Mouse (Mus musculus): Measurements from ENCODE around the gene Commd7.
A peak's percentile ranks its signal among the peaks of the same experiment; 100 is the strongest.

Commd7 gene

DNA sequence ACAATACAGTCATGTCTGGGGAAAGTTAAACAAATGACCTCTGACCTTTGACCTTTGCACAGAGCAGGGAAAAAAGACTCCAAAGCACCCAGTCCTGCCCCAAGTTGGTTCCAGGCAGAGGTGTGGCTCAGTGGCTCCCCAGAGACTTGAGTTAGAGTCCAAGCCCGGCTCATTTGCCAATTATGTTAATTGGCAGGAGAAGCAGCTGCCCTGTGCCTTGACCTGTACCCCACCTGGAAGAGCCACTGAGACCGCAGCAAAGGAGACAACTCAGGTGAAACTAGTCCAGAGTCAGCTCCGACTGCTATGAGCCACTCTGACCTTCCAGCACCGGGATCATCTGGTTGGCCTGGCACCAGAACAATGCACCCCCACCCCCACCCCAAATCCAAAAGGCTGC lies 48.2 kb downstream of the Commd7 start:
- no peak for DNase-seq

DNA sequence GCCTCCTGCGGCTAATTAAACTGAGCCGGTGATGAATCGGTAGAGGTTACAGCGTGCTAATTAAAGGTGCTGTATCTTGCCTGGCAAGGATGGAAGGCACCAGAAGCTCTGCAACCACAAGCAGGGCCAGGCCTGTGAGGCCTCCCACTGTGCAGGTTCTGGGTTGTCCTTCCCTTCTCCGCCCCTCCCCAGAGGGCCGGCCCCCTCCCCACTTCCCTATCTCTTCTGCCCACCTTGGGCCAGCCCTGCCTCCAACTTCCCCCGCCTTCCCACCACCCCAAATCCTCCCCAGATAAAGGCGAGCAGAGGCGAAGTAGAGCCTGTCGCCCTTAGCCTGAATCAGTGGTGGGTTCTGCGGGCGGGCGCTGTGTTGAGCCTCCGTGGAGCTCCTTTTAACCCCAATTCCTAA lies 48.9 kb downstream of the Commd7 start:
- DNase-seq: peak; percentile 34

DNA sequence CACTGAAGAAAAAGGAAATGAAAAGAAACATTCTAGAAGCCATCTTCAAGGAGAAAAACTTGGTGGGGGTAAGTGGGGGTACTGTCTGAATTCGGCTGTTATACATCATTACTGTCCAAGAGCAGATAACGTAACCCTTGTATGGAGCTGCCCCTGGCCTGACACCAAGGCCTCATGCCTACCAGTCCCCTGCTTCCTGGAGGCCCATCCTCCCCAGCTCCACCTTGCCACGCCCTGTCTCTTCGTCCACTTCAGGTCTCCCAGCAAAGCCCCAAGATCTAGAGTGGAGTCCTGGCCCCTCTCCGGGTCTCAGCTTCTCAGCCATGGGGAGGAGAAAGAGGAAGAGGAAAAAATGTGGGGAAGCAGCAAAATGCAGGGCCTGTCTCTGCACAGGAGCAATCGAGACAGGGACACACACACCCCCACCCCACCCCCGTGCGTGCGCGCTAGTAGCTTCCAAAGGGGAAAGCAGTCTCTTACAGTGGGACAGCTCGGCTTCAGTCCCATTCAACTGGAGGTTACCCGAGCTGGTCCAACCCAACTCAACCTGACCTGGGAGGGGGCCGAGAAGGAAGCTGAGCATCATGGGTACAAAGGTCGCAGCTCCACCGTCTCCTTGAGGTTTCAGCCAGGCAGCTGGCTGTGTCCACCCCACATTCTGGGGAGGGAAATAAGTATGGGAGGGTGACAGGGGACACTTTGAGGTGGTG lies 49.5 kb downstream of the Commd7 start:
- DNase-seq: no peak

DNA sequence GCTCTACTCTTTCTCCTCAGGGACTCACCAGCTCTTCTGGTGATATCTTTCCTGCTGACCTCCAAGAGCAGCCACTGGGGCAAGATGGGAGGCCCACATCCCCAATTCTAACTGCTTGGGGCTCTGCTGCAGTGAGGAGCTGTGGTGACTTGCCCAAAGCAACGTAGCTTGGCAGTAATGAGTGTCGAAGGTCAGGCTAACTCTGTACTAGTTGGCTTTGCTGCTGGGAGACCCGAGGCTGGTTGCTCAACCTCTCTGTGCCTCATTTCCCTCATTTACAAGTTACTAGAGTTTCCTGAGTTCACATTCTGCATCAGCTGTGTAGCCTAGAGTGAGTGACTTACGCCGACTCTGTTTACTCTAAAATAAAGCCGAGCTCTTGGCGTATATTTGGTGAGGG lies 51.2 kb downstream of the Commd7 start:
- no peak for DNase-seq

DNA sequence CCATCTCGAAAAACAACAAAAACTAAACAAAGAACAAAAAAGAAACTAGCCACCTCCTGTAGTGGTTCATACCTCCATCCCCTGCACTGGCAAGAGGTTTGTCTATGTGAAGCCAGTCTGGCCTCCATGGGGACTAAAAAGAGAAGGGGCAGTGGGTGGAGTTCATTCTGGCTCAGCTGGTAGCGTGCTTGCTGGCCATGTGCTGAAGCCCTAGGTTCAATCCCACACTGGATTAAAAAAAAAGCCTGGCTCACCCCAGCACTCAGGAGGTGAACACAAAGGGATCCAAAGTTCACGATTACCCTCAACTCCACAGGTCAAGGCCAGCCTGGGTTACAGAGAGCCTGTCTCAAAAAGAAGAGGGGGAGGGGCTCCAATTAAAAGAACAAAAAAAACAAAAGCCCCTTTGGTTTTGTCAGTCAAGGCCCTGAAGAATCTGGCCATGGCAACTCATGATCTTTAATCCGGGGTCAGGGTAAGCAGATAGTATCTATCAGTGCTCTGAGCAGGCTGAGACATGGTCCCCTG lies 52.1 kb downstream of the Commd7 start:
- no peak for DNase-seq

DNA sequence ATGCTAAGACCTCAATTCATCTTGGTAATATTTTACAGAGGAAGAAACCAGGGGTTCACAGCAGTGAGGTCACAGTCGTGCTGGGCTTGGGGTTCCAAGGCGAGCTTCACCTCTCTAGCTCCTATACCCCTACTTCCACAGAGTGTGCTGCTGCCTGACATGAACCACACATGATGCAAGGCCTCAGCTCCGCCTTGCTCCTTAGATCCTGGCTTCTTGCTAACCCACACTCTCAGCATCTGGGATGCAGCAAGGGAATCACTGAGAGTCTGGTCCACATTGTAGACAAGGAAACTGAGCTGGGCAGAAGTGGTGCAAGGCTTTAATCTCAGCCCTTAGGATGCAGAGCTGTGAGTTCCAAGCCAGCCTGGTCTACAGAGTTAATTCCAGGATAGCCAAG lies 52.5 kb downstream of the Commd7 start:
- no peak for DNase-seq

DNA sequence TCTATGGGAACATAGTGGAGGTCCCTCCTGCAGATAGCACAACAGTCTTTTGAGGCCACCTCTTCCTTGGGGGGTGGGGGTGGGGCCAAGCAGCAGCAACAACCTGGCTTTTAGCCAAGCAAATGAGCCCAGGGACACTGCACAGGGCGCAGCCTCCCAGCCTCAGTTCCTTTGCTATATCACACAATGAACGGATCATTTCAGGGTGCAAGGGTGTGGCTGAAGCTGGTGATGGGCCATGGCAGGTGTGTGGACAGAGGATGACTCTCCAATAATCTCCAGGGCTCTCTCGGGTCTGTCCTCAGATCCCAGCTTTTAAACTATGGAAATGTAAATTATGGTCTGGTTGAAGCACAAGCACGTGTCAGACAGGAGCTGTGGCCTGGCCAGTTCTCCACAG lies 55.5 kb downstream of the Commd7 start:
- no peak for DNase-seq

DNA sequence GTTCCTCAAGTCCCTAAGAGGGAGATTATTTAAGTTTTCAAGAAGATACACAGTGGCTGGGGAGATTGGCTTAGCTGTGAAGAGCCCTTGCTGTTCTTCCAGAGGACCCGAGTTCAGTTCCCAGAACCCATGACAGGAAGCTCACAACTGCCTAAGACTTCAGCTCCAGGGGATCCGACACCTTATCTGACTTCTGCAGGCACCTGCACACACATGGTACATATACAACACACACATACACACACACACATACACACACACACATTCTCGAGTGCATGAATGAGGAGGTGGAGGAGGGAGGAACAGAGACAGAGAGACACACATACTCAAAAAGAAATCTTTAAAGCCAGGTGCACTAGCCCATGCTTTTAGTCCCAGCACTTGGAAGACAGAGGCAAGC lies 56.4 kb downstream of the Commd7 start:
- DNase-seq: no peak

DNA sequence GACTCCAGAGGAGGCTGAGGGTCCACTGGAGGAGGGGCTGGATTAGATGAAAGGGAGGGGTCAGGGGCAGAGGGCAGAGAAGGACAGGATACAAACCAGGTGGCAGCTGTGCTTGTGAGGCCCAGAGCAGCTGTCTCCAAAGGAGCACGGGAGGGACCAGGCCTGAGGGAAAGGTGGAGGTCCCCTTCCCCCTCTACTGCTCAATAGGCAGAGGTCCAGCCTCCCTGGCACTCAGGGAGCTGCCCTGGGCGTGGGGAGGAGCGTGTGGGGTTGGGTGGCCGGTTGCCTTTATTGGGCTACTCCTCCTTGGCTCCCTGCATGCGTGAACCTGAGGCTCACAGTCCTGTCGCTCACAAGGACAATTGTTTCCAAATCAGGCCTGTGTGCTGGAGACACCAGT lies 57.0 kb downstream of the Commd7 start:
- no peak for DNase-seq

DNA sequence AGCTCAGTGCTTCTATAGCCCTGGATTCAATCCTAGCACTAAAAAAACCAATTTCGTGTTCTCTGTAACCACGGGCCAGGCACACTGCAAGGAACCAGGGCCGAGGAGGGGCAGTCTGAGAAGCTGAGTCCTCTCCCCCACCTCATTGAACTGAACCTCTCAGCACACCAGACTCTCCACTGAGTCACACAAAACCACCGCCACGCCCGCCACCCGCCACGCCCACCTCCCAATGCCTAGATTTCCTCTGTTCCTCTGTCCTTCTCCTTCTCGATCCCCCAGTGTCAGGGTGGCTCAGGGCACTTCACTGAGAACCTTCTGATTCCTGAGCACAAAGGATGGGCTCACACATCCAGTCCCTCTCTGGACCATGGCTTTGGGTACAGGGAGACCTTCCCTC lies 59.5 kb downstream of the Commd7 start:
- no peak for DNase-seq

DNA sequence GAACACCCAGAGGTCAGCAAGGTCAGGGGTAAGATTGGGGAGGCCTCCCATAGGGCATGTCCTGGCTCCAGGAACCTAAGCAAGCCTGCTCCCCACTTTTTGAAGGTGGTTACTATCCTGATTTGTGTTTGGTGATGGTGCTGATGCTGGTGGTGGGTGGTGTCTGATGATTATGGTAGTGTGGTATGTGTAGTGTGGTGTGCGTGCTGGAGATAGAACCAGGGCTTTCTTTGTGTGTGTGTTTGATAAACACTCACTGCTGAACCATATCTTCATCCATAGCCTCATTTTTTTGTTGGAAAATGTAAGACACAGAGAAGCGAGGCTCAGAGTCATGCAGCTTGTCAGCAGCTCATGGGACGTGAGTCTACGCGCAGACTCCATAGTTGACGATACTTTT lies 64.0 kb downstream of the Commd7 start:
- no peak for DNase-seq

DNA sequence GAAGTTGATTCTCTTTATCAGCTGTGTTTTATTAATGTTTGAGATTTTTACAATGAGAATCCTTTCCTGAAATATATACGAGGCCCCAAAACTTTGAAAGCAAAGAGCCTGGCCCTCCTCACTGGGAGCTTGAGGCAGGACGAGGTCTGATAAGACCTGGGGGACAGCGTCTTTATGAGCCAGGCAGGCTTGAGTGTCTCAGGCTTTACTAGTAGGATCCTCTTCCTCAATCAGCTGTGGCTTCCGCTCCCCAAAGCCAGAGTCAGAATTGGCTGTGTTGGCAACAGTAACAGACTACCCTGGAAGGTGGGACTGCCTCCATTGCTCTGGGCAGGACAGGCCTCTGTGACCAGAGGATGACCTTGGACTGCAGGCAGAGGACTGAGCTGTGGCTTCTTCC lies 64.6 kb downstream of the Commd7 start:
- DNase-seq: no peak
